Comparison of ENCODE assay signal across 9 mouse cellular contexts in the genomic region with DNA sequence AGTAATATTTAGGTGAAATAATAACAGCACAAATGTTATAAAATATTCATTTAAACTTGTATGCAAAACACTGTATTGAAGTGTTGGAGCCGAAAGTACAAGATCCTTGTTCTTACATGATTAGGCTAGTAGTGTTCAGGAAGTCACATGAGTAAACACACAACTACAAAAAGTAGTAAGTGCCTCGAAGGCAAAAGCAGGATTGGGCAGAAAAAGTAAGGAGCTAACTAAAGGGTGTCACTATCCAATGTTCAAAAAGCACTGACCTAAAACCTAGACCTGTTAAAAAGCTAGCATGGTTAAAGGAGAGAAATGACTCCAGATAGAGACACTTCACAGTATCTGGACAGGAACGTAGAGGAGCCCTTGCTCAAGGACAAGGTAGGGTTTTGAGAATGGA. TPM values are rescaled to one million over a fixed set of nuclear protein-coding genes. Genes with fewer than 3 reads are reported as not detected.
A peak's percentile ranks its signal among the peaks of the same experiment; 100 is the strongest.
DNase-seq lines count a peak whose midpoint lies in the region; ATAC-seq and TF ChIP-seq lines count a peak whose summit lies in the region.
"Had no signal": no experiment of that assay in that cellular context is flagged by ENCODE, and none has a peak within 500 bp of the region (broad histone marks: within the 10 kb centered on the region; RNA-seq: fewer than 3 reads in every experiment).

No protein-coding gene starts in this region.

- H3K4me1 ChIP-seq in heart, postnatal 0 days (ENCODE audit: control insufficient read depth, insufficient read depth): peaks cover 16% of the 10 kb centered on the region
- no peaks in the 10 kb centered on the region for H3K4me1 ChIP-seq in bone marrow, adult 2 months (ENCODE audit: control insufficient read depth, insufficient read depth, low read length)
- H3K4me1 ChIP-seq in hindbrain, embryonic 16.5 days (ENCODE audit: control insufficient read depth, insufficient read depth, low read depth, low read length): peaks cover 12% of the 10 kb centered on the region
- peaks cover 16% of the 10 kb centered on the region for H3K4me1 ChIP-seq in midbrain, embryonic 16.5 days (ENCODE audit: control insufficient read depth, insufficient read depth, low read length)
- no peaks in the 10 kb centered on the region for H3K4me1 ChIP-seq in thymus, adult 2 months (replicated peaks; ENCODE audit: control insufficient read depth, insufficient read depth, low read length)

- no peak overlapping the region for H3K27ac ChIP-seq in heart, postnatal 0 days (ENCODE audit: low read depth)
- H3K27ac ChIP-seq in bone marrow, adult 2 months (ENCODE audit: control insufficient read depth, insufficient read depth, low read depth, low read length, poor library complexity): no peak overlapping the region
- H3K27ac ChIP-seq in hindbrain, embryonic 16.5 days (ENCODE audit: low read depth, low read length): no peak overlapping the region
- H3K27ac ChIP-seq in midbrain, embryonic 16.5 days (ENCODE audit: low read length): no peak overlapping the region
- H3K27ac ChIP-seq in thymus, adult 2 months (ENCODE audit: control insufficient read depth, insufficient read depth, low read length): no peak overlapping the region

- no peak for TF ChIP-seq CTCF in heart, postnatal 0 days (IDR thresholded peaks at IDR 0.05; ENCODE audit: low read depth)
- TF ChIP-seq CTCF in bone marrow, adult 2 months (IDR thresholded peaks at IDR 0.05; ENCODE audit: control insufficient read depth, insufficient read depth, low read length): no peak
- TF ChIP-seq CTCF in thymus, adult 2 months (IDR thresholded peaks at IDR 0.05; ENCODE audit: borderline replicate concordance, control insufficient read depth, extremely low read depth, insufficient read depth, low read length, poor library complexity): no peak

- peak overlapping the region; percentile 93 for H3K4me3 ChIP-seq in heart, postnatal 0 days (ENCODE audit: low read depth, low read length)
- H3K4me3 ChIP-seq in bone marrow, adult 2 months (replicated peaks; ENCODE audit: control insufficient read depth, low read depth, low read length): peak overlapping the region; percentile 5
- peak overlapping the region; percentile 63 for H3K4me3 ChIP-seq in hindbrain, embryonic 16.5 days (ENCODE audit: low read length)
- H3K4me3 ChIP-seq in midbrain, embryonic 16.5 days (ENCODE audit: low read depth, low read length): peak overlapping the region; percentile 85
- H3K4me3 ChIP-seq in thymus, adult 2 months (ENCODE audit: control insufficient read depth, insufficient read depth, low read length): no peak overlapping the region

- WGBS in heart, postnatal 0 days: 36% methylated on average over 3 of the region's 3 CpGs
- 12% methylated on average over 3 of the region's 3 CpGs for WGBS in bone marrow, adult 2 months
- 72% methylated on average over 3 of the region's 3 CpGs for WGBS in hindbrain, embryonic 16.5 days
- 74% methylated on average over 3 of the region's 3 CpGs for WGBS in midbrain, embryonic 16.5 days
- WGBS in thymus, adult 2 months: 16% methylated on average over 3 of the region's 3 CpGs

- no peak for DNase-seq in heart, postnatal 0 days (ENCODE audit: low spot score)
- DNase-seq in heart, adult 18-20 months: no peak
- no peak for DNase-seq in thymus, adult 2 months
- DNase-seq in adrenal gland, postnatal 25 days: no peak
- DNase-seq in yolk sac, embryonic 10.5 days (ENCODE audit: low spot score): no peak
- DNase-seq: lung, adult 18-20 months had no signal

- no peak for TF ChIP-seq EP300 in heart, postnatal 0 days (IDR thresholded peaks at IDR 0.05; ENCODE audit: low read depth)

- no peak for ATAC-seq in heart, postnatal 0 days (ENCODE audit: insufficient read depth, low read depth)
- ATAC-seq in hindbrain, embryonic 16.5 days: no peak
- no peak for ATAC-seq in midbrain, embryonic 16.5 days

- TF ChIP-seq POLR2A in bone marrow, adult 2 months (IDR thresholded peaks at IDR 0.05; ENCODE audit: borderline replicate concordance, control insufficient read depth, low read depth, low read length): no peak
- no peak for TF ChIP-seq POLR2A in thymus, adult 2 months (IDR thresholded peaks at IDR 0.05; ENCODE audit: control insufficient read depth, extremely low read depth, insufficient read depth, low read length, poor library complexity)

- no peaks in the 10 kb centered on the region for H3K27me3 ChIP-seq in heart, postnatal 0 days (ENCODE audit: control insufficient read depth, insufficient read depth, low read length)
- H3K27me3 ChIP-seq in hindbrain, embryonic 16.5 days (replicated peaks; ENCODE audit: control insufficient read depth, insufficient read depth, low read length): no peaks in the 10 kb centered on the region
- no peaks in the 10 kb centered on the region for H3K27me3 ChIP-seq in midbrain, embryonic 16.5 days (ENCODE audit: control insufficient read depth, insufficient read depth, low read depth, low read length)
- H3K27me3 ChIP-seq in thymus, adult 2 months (ENCODE audit: control insufficient read depth, insufficient read depth, low read length): no peaks in the 10 kb centered on the region

- H3K9ac ChIP-seq in heart, postnatal 0 days (replicated peaks; ENCODE audit: low read depth, low read length): no peak overlapping the region
- no peak overlapping the region for H3K9ac ChIP-seq in hindbrain, embryonic 16.5 days (ENCODE audit: low read depth, low read length)
- H3K9ac ChIP-seq in midbrain, embryonic 16.5 days (ENCODE audit: low read depth, low read length): no peak overlapping the region

- H3K4me2 ChIP-seq in heart, postnatal 0 days (ENCODE audit: low read depth, low read length): peak overlapping the region; percentile 73
- H3K4me2 ChIP-seq in hindbrain, embryonic 16.5 days (ENCODE audit: low read length): peak overlapping the region; percentile 76
- peak overlapping the region; percentile 81 for H3K4me2 ChIP-seq in midbrain, embryonic 16.5 days (ENCODE audit: low read length)

- no peaks in the 10 kb centered on the region for H3K9me3 ChIP-seq in heart, postnatal 0 days (replicated peaks; ENCODE audit: control insufficient read depth, low read length)
- H3K9me3 ChIP-seq in hindbrain, embryonic 16.5 days (ENCODE audit: control insufficient read depth, low read length): no peaks in the 10 kb centered on the region
- H3K9me3 ChIP-seq in midbrain, embryonic 16.5 days (replicated peaks; ENCODE audit: control insufficient read depth, low read length, poor library complexity, severe bottlenecking): no peaks in the 10 kb centered on the region

- H3K36me3 ChIP-seq in heart, postnatal 0 days (replicated peaks; ENCODE audit: control insufficient read depth, insufficient read depth, low read length): peaks cover 4% of the 10 kb centered on the region; the same call in 1 of the 2 replicates
- H3K36me3 ChIP-seq in hindbrain, embryonic 16.5 days (ENCODE audit: control insufficient read depth, insufficient read depth, low read length): no peaks in the 10 kb centered on the region
- no peaks in the 10 kb centered on the region for H3K36me3 ChIP-seq in midbrain, embryonic 16.5 days (ENCODE audit: control insufficient read depth, insufficient read depth, low read length)
- H3K36me3 ChIP-seq in thymus, adult 2 months (ENCODE audit: control insufficient read depth, insufficient read depth, low read length): no peaks in the 10 kb centered on the region; the same call in none of the 2 replicates

RNA-seq across cellular contexts. Expression of a gene that starts 0.9 kb away (rescaled TPM):
- 0.19 and 4.5 TPM in 2 replicates for total RNA-seq in heart, postnatal 0 days (2014; rRNA removed; ENCODE audit: low replicate concordance)
- 17.3 and 18.2 TPM in 2 replicates for polyA plus RNA-seq in heart, postnatal 0 days (2015; fragmentation: Nextera tagmentation; extraction: Ambion mirVana)
- total RNA-seq in heart, adult 18-20 months (2021): under 1 TPM in 1 of 2 experiments, not detected in 1; 0.77 TPM
- 20.8 and 22.4 TPM in 2 replicates for polyA plus RNA-seq in bone marrow, adult 2 months (2011; ENCODE audit: insufficient read depth, insufficient read length, low replicate concordance, missing spikeins)
- polyA plus RNA-seq in hindbrain, embryonic 16.5 days (2015; fragmentation: Nextera tagmentation; extraction: Ambion mirVana): 11.8 and 13.7 TPM in 2 replicates
- 9.6 and 10.6 TPM in 2 replicates for polyA plus RNA-seq in midbrain, embryonic 16.5 days (2015; fragmentation: Nextera tagmentation; extraction: Ambion mirVana)
- polyA plus RNA-seq in thymus, adult 2 months (2012; rRNA removed): 0.54 and 1.3 TPM in 2 replicates
- 3.3 and 7.1 TPM in 2 replicates for total RNA-seq in adrenal gland, postnatal 25 days (2021)

RNA-seq across cellular contexts. Expression of a gene that starts 1.2 kb away (rescaled TPM):
- total RNA-seq in heart, postnatal 0 days (2014; rRNA removed; ENCODE audit: low replicate concordance): 2.1 and 4.8 TPM in 2 replicates
- polyA plus RNA-seq in heart, postnatal 0 days (2015; fragmentation: Nextera tagmentation; extraction: Ambion mirVana): 5.4 and 5.8 TPM in 2 replicates
- 1 to 10 TPM; 6.2 to 7.1 TPM for total RNA-seq in heart, adult 18-20 months (2021)
- 12.2 and 16.4 TPM in 2 replicates for polyA plus RNA-seq in bone marrow, adult 2 months (2011; ENCODE audit: insufficient read depth, insufficient read length, low replicate concordance, missing spikeins)
- 6.8 and 7.6 TPM in 2 replicates for polyA plus RNA-seq in hindbrain, embryonic 16.5 days (2015; fragmentation: Nextera tagmentation; extraction: Ambion mirVana)
- polyA plus RNA-seq in midbrain, embryonic 16.5 days (2015; fragmentation: Nextera tagmentation; extraction: Ambion mirVana): 6.4 and 6.7 TPM in 2 replicates
- 2.7 and 2.9 TPM in 2 replicates for polyA plus RNA-seq in thymus, adult 2 months (2012; rRNA removed)
- total RNA-seq in adrenal gland, postnatal 25 days (2021): 17.3 and 17.8 TPM in 2 replicates

RNA-seq across cellular contexts. Expression of a gene that starts 48.9 kb away (rescaled TPM):
- 16.8 and 20.6 TPM in 2 replicates for total RNA-seq in heart, postnatal 0 days (2014; rRNA removed; ENCODE audit: low replicate concordance)
- polyA plus RNA-seq in heart, postnatal 0 days (2015; fragmentation: Nextera tagmentation; extraction: Ambion mirVana): 13.2 and 14.3 TPM in 2 replicates
- 10 to 100 TPM; 22.4 to 24.5 TPM for total RNA-seq in heart, adult 18-20 months (2021)
- 5.4 and 6.0 TPM in 2 replicates for polyA plus RNA-seq in bone marrow, adult 2 months (2011; ENCODE audit: insufficient read depth, insufficient read length, low replicate concordance, missing spikeins)
- 35.0 and 35.3 TPM in 2 replicates for polyA plus RNA-seq in hindbrain, embryonic 16.5 days (2015; fragmentation: Nextera tagmentation; extraction: Ambion mirVana)
- 41.7 and 43.4 TPM in 2 replicates for polyA plus RNA-seq in midbrain, embryonic 16.5 days (2015; fragmentation: Nextera tagmentation; extraction: Ambion mirVana)
- polyA plus RNA-seq in thymus, adult 2 months (2012; rRNA removed): 3.2 and 3.5 TPM in 2 replicates
- 18.3 and 23.2 TPM in 2 replicates for total RNA-seq in adrenal gland, postnatal 25 days (2021)

RNA-seq across cellular contexts. Expression of a gene that starts 49.2 kb away (rescaled TPM):
- 28.3 and 35.4 TPM in 2 replicates for total RNA-seq in heart, postnatal 0 days (2014; rRNA removed; ENCODE audit: low replicate concordance)
- 33.1 and 38.8 TPM in 2 replicates for polyA plus RNA-seq in heart, postnatal 0 days (2015; fragmentation: Nextera tagmentation; extraction: Ambion mirVana)
- 10 to 100 TPM; 35.3 to 36.1 TPM for total RNA-seq in heart, adult 18-20 months (2021)
- 5.9 and 18.8 TPM in 2 replicates for polyA plus RNA-seq in bone marrow, adult 2 months (2011; ENCODE audit: insufficient read depth, insufficient read length, low replicate concordance, missing spikeins)
- 55.0 and 55.3 TPM in 2 replicates for polyA plus RNA-seq in hindbrain, embryonic 16.5 days (2015; fragmentation: Nextera tagmentation; extraction: Ambion mirVana)
- polyA plus RNA-seq in midbrain, embryonic 16.5 days (2015; fragmentation: Nextera tagmentation; extraction: Ambion mirVana): 51.6 and 61.1 TPM in 2 replicates
- polyA plus RNA-seq in thymus, adult 2 months (2012; rRNA removed): 9.4 and 10.4 TPM in 2 replicates
- 55.4 and 61.0 TPM in 2 replicates for total RNA-seq in adrenal gland, postnatal 25 days (2021)
